Mouse (Mus musculus) splenic B cell, adult 2 months (primary cell): ENCODE measurements at regions not wholly inside any gene's neighbourhood (a gene's known extent, or its start where the extent isn't known, plus 50 kb on each side); places are given as distances from the start of the nearest gene placed in this dataset.

ENCODE experiments used
- DNase-seq: peaks from one replicate; pipeline ENCODE4 v3.0.0-alpha.2; 2011; ENCODE audit warnings: low read depth, low spot score
- H3K27me3 ChIP-seq: 2 replicates; pipeline ENCODE4 v1.6.1; 2012; ENCODE audit warnings: mild to moderate bottlenecking, low read length, moderate library complexity, mixed read lengths; ENCODE audit not compliant: control insufficient read depth, poor library complexity, insufficient read depth, severe bottlenecking
- H3K36me3 ChIP-seq: 2 replicates; pipeline ENCODE4 v1.6.1; 2012; ENCODE audit warnings: mild to moderate bottlenecking, low read length, moderate library complexity, mixed read lengths; ENCODE audit not compliant: control insufficient read depth, poor library complexity, insufficient read depth, severe bottlenecking

- DNase-seq = no peak
- no peaks in the 10 kb centered on the region for H3K36me3 ChIP-seq
- no peaks in the 10 kb centered on the region for H3K27me3 ChIP-seq
Observed at GRCm38 (mm10) chr7:36268966-36269365, 429.0 kb upstream of the Tshz3 start.

GRCm38 (mm10) chr7:36265163-36265823 is 432.6 kb upstream of the Tshz3 start:
- Histone ChIP-seq H3K36me3 (no peaks in the 10 kb centered on the region), H3K27me3 (no peaks in the 10 kb centered on the region)
- no peak for DNase-seq

GRCm38 (mm10) chr7:36262124-36262710 is 435.7 kb upstream of the Tshz3 start:
- Histone ChIP-seq H3K36me3 (no peaks in the 10 kb centered on the region), H3K27me3 (no peaks in the 10 kb centered on the region)
- DNase-seq = no peak

- no peaks in the 10 kb centered on the region for H3K27me3 ChIP-seq
- no peak for DNase-seq
- no peaks in the 10 kb centered on the region for H3K36me3 ChIP-seq
Observed at GRCm38 (mm10) chr7:36257102-36257501, 440.8 kb upstream of the Tshz3 start.

GRCm38 (mm10) chr7:36247356-36247755 is 444.6 kb upstream of the Zfp507 start:
- H3K27me3 ChIP-seq = no peaks in the 10 kb centered on the region
- DNase-seq = no peak
- no peaks in the 10 kb centered on the region for H3K36me3 ChIP-seq

GRCm38 (mm10) chr7:36236673-36237072 is 433.9 kb upstream of the Zfp507 start:
- no peak for DNase-seq
- H3K27me3 ChIP-seq = no peaks in the 10 kb centered on the region
- H3K36me3 ChIP-seq = no peaks in the 10 kb centered on the region

- no peaks in the 10 kb centered on the region for H3K36me3 ChIP-seq
- DNase-seq = no peak
- no peaks in the 10 kb centered on the region for H3K27me3 ChIP-seq
Observed at GRCm38 (mm10) chr7:36229031-36229430, 426.2 kb upstream of the Zfp507 start.

GRCm38 (mm10) chr7:36224416-36224815 is 421.6 kb upstream of the Zfp507 start:
- no peak for DNase-seq
- no peaks in the 10 kb centered on the region for H3K36me3 ChIP-seq
- H3K27me3 ChIP-seq = no peaks in the 10 kb centered on the region

GRCm38 (mm10) chr7:36218386-36218785 is 415.6 kb upstream of the Zfp507 start:
- DNase-seq = no peak
- H3K27me3 ChIP-seq = no peaks in the 10 kb centered on the region
- no peaks in the 10 kb centered on the region for H3K36me3 ChIP-seq

GRCm38 (mm10) chr7:36210034-36210433 is 407.2 kb upstream of the Zfp507 start:
- no peak for DNase-seq

GRCm38 (mm10) chr7:36207525-36208260 is 404.9 kb upstream of the Zfp507 start:
- no peaks in the 10 kb centered on the region for H3K36me3 ChIP-seq
- H3K27me3 ChIP-seq = no peaks in the 10 kb centered on the region
- no peak for DNase-seq

More at GRCm38 (mm10) chr7:36210034-36210433, 407.2 kb upstream of the Zfp507 start:
- Histone ChIP-seq H3K36me3 (no peaks in the 10 kb centered on the region), H3K27me3 (no peaks in the 10 kb centered on the region)

GRCm38 (mm10) chr7:36198091-36198700 is 395.4 kb upstream of the Zfp507 start:
- no peak for DNase-seq
- H3K36me3 ChIP-seq = no peaks in the 10 kb centered on the region
- H3K27me3 ChIP-seq = no peaks in the 10 kb centered on the region

GRCm38 (mm10) chr7:36196154-36196720 is 393.4 kb upstream of the Zfp507 start:
- Histone ChIP-seq H3K27me3 (no peaks in the 10 kb centered on the region), H3K36me3 (no peaks in the 10 kb centered on the region)
- DNase-seq = no peak

- Histone ChIP-seq H3K27me3 (no peaks in the 10 kb centered on the region), H3K36me3 (no peaks in the 10 kb centered on the region)
- no peak for DNase-seq
Observed at GRCm38 (mm10) chr7:36192645-36193044, 389.8 kb upstream of the Zfp507 start.

GRCm38 (mm10) chr7:36177947-36178346 is 375.1 kb upstream of the Zfp507 start:
- H3K36me3 ChIP-seq = no peaks in the 10 kb centered on the region
- DNase-seq = no peak
- no peaks in the 10 kb centered on the region for H3K27me3 ChIP-seq
